In genomic region chr9:120601488-120602171, GRCm38 (mm10) we compare ENCODE assay signal across 8 mouse cellular contexts. TPM values are rescaled to one million over a fixed set of nuclear protein-coding genes. Genes with fewer than 3 reads are reported as not detected.
A peak's percentile ranks its signal among the peaks of the same experiment; 100 is the strongest.
DNase-seq lines count a peak whose midpoint lies in the region; ATAC-seq and TF ChIP-seq lines count a peak whose summit lies in the region.

No protein-coding gene starts in this region.

- peak; percentile 80 for DNase-seq in 3T3-L1 (ENCODE audit: low read depth, low spot score)
- peak; percentile 88 for DNase-seq in adrenal gland, postnatal 10 days
- peak; percentile 83 for DNase-seq in embryonic facial prominence, embryonic 10.5 days (ENCODE audit: low spot score)
- peak; percentile 76 for DNase-seq in left cerebral cortex, postnatal 4 days
- peak; percentile 80 for DNase-seq in midbrain, embryonic 10.5 days (ENCODE audit: low spot score)

- no peaks in the 10 kb centered on the region for H3K36me3 ChIP-seq in embryonic facial prominence, embryonic 10.5 days (replicated peaks)
- no peaks in the 10 kb centered on the region for H3K36me3 ChIP-seq in intestine, embryonic 16.5 days (ENCODE audit: control insufficient read depth, insufficient read depth, low read length)
- no peaks in the 10 kb centered on the region for H3K36me3 ChIP-seq in midbrain, embryonic 10.5 days
- no peaks in the 10 kb centered on the region for H3K36me3 ChIP-seq in small intestine, adult 2 months (ENCODE audit: control insufficient read depth, insufficient read depth, low read length)

- H3K4me3 ChIP-seq in embryonic facial prominence, embryonic 10.5 days, result no peak overlapping the region
- peak overlapping the region; percentile 39 for H3K4me3 ChIP-seq in intestine, embryonic 16.5 days (ENCODE audit: low read length)
- H3K4me3 ChIP-seq in midbrain, embryonic 10.5 days, result no peak overlapping the region
- peak overlapping the region; percentile 52 for H3K4me3 ChIP-seq in small intestine, adult 2 months (ENCODE audit: low read depth, low read length)

- H3K27ac ChIP-seq in embryonic facial prominence, embryonic 10.5 days (replicated peaks), result no peak overlapping the region
- H3K27ac ChIP-seq in intestine, embryonic 16.5 days (ENCODE audit: low read length), result peak overlapping the region; percentile 51
- peak overlapping the region; percentile 82 for H3K27ac ChIP-seq in midbrain, embryonic 10.5 days (replicated peaks)
- H3K27ac ChIP-seq in small intestine, adult 2 months (ENCODE audit: insufficient read depth, low read depth, low read length), result peak overlapping the region; percentile 23; the same call in 1 of the 2 replicates

- peaks cover 29% of the 10 kb centered on the region for H3K4me1 ChIP-seq in embryonic facial prominence, embryonic 10.5 days
- peaks cover 13% of the 10 kb centered on the region for H3K4me1 ChIP-seq in intestine, embryonic 16.5 days (ENCODE audit: control insufficient read depth, insufficient read depth, low read length)
- H3K4me1 ChIP-seq in midbrain, embryonic 10.5 days, result peaks cover 29% of the 10 kb centered on the region
- H3K4me1 ChIP-seq in small intestine, adult 2 months (ENCODE audit: control insufficient read depth, insufficient read depth, insufficient read length, low read length), result peaks cover 3% of the 10 kb centered on the region; the same call in 1 of the 2 replicates

- H3K9me3 ChIP-seq in embryonic facial prominence, embryonic 10.5 days, result no peaks in the 10 kb centered on the region
- H3K9me3 ChIP-seq in intestine, embryonic 16.5 days (ENCODE audit: control insufficient read depth, low read length), result no peaks in the 10 kb centered on the region
- H3K9me3 ChIP-seq in midbrain, embryonic 10.5 days (replicated peaks), result no peaks in the 10 kb centered on the region

- intact Hi-C loops in left cerebral cortex, postnatal 4 days (cut with DNase I), result no loop called here

- H3K27me3 ChIP-seq in embryonic facial prominence, embryonic 10.5 days (replicated peaks; ENCODE audit: low read depth, poor library complexity, severe bottlenecking), result peaks cover 9% of the 10 kb centered on the region; the same call in 1 of the 2 replicates
- no peaks in the 10 kb centered on the region for H3K27me3 ChIP-seq in intestine, embryonic 16.5 days (replicated peaks; ENCODE audit: control insufficient read depth, insufficient read depth, low read length)
- H3K27me3 ChIP-seq in midbrain, embryonic 10.5 days (ENCODE audit: low read depth, poor library complexity, severe bottlenecking), result peaks cover 13% of the 10 kb centered on the region; the same call in 1 of the 2 replicates
- no peaks in the 10 kb centered on the region for H3K27me3 ChIP-seq in small intestine, adult 2 months (ENCODE audit: control insufficient read depth, insufficient read depth, low read length)

- WGBS in embryonic facial prominence, embryonic 10.5 days, result 15% methylated on average over 17 of the region's 17 CpGs
- 13% methylated on average over 17 of the region's 17 CpGs for WGBS in intestine, embryonic 16.5 days
- WGBS in midbrain, embryonic 10.5 days, result 31% methylated on average over 17 of the region's 17 CpGs
- WGBS in small intestine, adult 2 months, result 6% methylated on average over 17 of the region's 17 CpGs

- TF ChIP-seq POLR2A in small intestine, adult 2 months (IDR thresholded peaks at IDR 0.05; ENCODE audit: low read depth, low read length), result peak; percentile 15; the same call in 1 of the 2 replicates

- ATAC-seq in granulocyte monocyte progenitor cell, adult 5-6 weeks (replicated peaks; ENCODE audit: poor library complexity, severe bottlenecking), result peak; percentile 83
- ATAC-seq in intestine, embryonic 16.5 days, result peak; percentile 95

- H3K4me2 ChIP-seq in intestine, embryonic 16.5 days (ENCODE audit: low read depth, low read length), result peak overlapping the region; percentile 45

- peak overlapping the region; percentile 53 for H3K9ac ChIP-seq in intestine, embryonic 16.5 days (ENCODE audit: low read depth, low read length)

- TF ChIP-seq CTCF in small intestine, adult 2 months (IDR thresholded peaks at IDR 0.05; ENCODE audit: extremely low read depth, insufficient read length, insufficient replicate concordance, low read depth, low read length), result peak; percentile 96; the same call in 1 of the 2 replicates

RNA-seq across cellular contexts. Expression of gene Rpl14, which starts 30.4 kb away (rescaled TPM):
- total RNA-seq in adrenal gland, postnatal 10 days (2021), result 100 to 1,000 TPM; 514 to 533 TPM
- 810 and 834 TPM in 2 replicates for polyA plus RNA-seq in embryonic facial prominence, embryonic 10.5 days (2016; fragmentation: Nextera tagmentation; extraction: Ambion mirVana)
- 1,591 and 1,842 TPM in 2 replicates for total RNA-seq in granulocyte monocyte progenitor cell, adult 5-6 weeks (2014; fragmentation: Nextera tagmentation)
- total RNA-seq in granulocyte monocyte progenitor cell, adult 5-6 weeks (2017), result 1,837 and 2,050 TPM in 2 replicates
- polyA plus RNA-seq in intestine, embryonic 16.5 days (2015; fragmentation: Nextera tagmentation; extraction: Ambion mirVana), result 753 and 789 TPM in 2 replicates
- 100 to 1,000 TPM; 423 to 424 TPM for total RNA-seq in left cerebral cortex, postnatal 4 days (2021)
- polyA plus RNA-seq in midbrain, embryonic 10.5 days (2016; fragmentation: Nextera tagmentation; extraction: Ambion mirVana), result 691 and 854 TPM in 2 replicates
- polyA plus RNA-seq in small intestine, adult 2 months (2012; rRNA removed), result 90.3 and 246 TPM in 2 replicates

Comparison
In these comparisons a context has a peak if more than half of its experiments do, and no peak if none do; other contexts are left out.
1. H3K4me3 ChIP-seq: peak in intestine, embryonic 16.5 days (single experiment) and small intestine, adult 2 months (single experiment); none in embryonic facial prominence, embryonic 10.5 days (single experiment) and midbrain, embryonic 10.5 days (single experiment).
2. Peak in every context shown above with its lines, with median percentiles within 50 percentile points of each other: DNase-seq.